Mouse (Mus musculus): ENCODE results near the gene Sirt7. TPM values are rescaled to one million over a fixed set of nuclear protein-coding genes. Genes with fewer than 3 reads are reported as not detected.

The Sirt7 gene
- total and polyA plus RNA-seq, 2 experiments from 2014 or later = 31.3 to 36.0 TPM

- peak overlapping the region; percentile 95 for H3K4me2 ChIP-seq (ENCODE audit: low read depth, low read length, poor library complexity, severe bottlenecking)
- no peaks in the 10 kb centered on the region for H3K27me3 ChIP-seq (ENCODE audit: insufficient read depth, low read length)
- TF ChIP-seq CTCF (IDR thresholded peaks at IDR 0.05) = no peak
- H3K27ac ChIP-seq (ENCODE audit: low read depth, low read length) = peak overlapping the region; percentile 96
- DNase-seq (ENCODE audit: low spot score) (no peak), ATAC-seq (ENCODE audit: low FRiP score) (no peak)
- peaks cover 5% of the 10 kb centered on the region for H3K4me1 ChIP-seq (ENCODE audit: insufficient read depth, low read length)
- H3K9ac ChIP-seq (replicated peaks; ENCODE audit: low read length, poor library complexity, severe bottlenecking) = peak overlapping the region; percentile 95
- peaks cover 26% of the 10 kb centered on the region for H3K36me3 ChIP-seq (ENCODE audit: insufficient read depth, low read length)
- no peaks in the 10 kb centered on the region for H3K9me3 ChIP-seq (ENCODE audit: low read length)
- H3K4me3 ChIP-seq (ENCODE audit: low read depth, low read length) = peak overlapping the region; percentile 96
- WGBS = 64% methylated on average over 7 of the region's 7 CpGs
Measured at GRCm38 (mm10) chr11:120580190-120580589, 44.9 kb downstream of the Sirt7 start.

- Histone ChIP-seq H3K27me3 (ENCODE audit: insufficient read depth, low read length) (no peaks in the 10 kb centered on the region), H3K4me3 (ENCODE audit: low read depth, low read length) (peak overlapping the region; percentile 96), H3K36me3 (ENCODE audit: insufficient read depth, low read length) (peaks cover 26% of the 10 kb centered on the region), H3K9me3 (ENCODE audit: low read length) (no peaks in the 10 kb centered on the region), H3K27ac (ENCODE audit: low read depth, low read length) (peak overlapping the region; percentile 96; the same call in 1 of the 2 replicates), H3K4me1 (ENCODE audit: insufficient read depth, low read length) (peaks cover 5% of the 10 kb centered on the region), H3K4me2 (ENCODE audit: low read depth, low read length, poor library complexity, severe bottlenecking) (peak overlapping the region; percentile 95), H3K9ac (replicated peaks; ENCODE audit: low read length, poor library complexity, severe bottlenecking) (no peak overlapping the region)
- no peak for ATAC-seq (ENCODE audit: low FRiP score)
- DNase-seq (ENCODE audit: low spot score) = peak; percentile 70
- WGBS = 62% methylated on average over 15 of the region's 15 CpGs
- TF ChIP-seq CTCF (IDR thresholded peaks at IDR 0.05) = peak; percentile 96
Measured at GRCm38 (mm10) chr11:120579316-120580107, 45.5 kb downstream of the Sirt7 start.

GRCm38 (mm10) chr11:120578694-120579243, 46.3 kb downstream of the Sirt7 start:
- Histone ChIP-seq H3K9ac (replicated peaks; ENCODE audit: low read length, poor library complexity, severe bottlenecking) (no peak overlapping the region), H3K4me2 (ENCODE audit: low read depth, low read length, poor library complexity, severe bottlenecking) (no peak overlapping the region), H3K27me3 (ENCODE audit: insufficient read depth, low read length) (no peaks in the 10 kb centered on the region), H3K9me3 (ENCODE audit: low read length) (no peaks in the 10 kb centered on the region), H3K36me3 (ENCODE audit: insufficient read depth, low read length) (peaks cover 26% of the 10 kb centered on the region), H3K27ac (ENCODE audit: low read depth, low read length) (no peak overlapping the region; the same call in 1 of the 2 replicates), H3K4me1 (ENCODE audit: insufficient read depth, low read length) (peaks cover 5% of the 10 kb centered on the region), H3K4me3 (ENCODE audit: low read depth, low read length) (no peak overlapping the region)
- WGBS = 85% methylated on average over 11 of the region's 11 CpGs
- ATAC-seq (ENCODE audit: low FRiP score) = no peak
- no peak for DNase-seq (ENCODE audit: low spot score)
- TF ChIP-seq CTCF (IDR thresholded peaks at IDR 0.05) = no peak

GRCm38 (mm10) chr11:120578024-120578693, 46.9 kb downstream of the Sirt7 start:
- no peak for TF ChIP-seq CTCF (IDR thresholded peaks at IDR 0.05)
- H3K36me3 ChIP-seq (ENCODE audit: insufficient read depth, low read length) = peaks cover 26% of the 10 kb centered on the region
- DNase-seq (ENCODE audit: low spot score) (no peak), ATAC-seq (ENCODE audit: low FRiP score) (no peak)
- H3K27ac ChIP-seq (ENCODE audit: low read depth, low read length) = no peak overlapping the region
- no peaks in the 10 kb centered on the region for H3K9me3 ChIP-seq (ENCODE audit: low read length)
- 87% methylated on average over 10 of the region's 10 CpGs for WGBS
- peaks cover 5% of the 10 kb centered on the region for H3K4me1 ChIP-seq (ENCODE audit: insufficient read depth, low read length)
- H3K4me2 ChIP-seq (ENCODE audit: low read depth, low read length, poor library complexity, severe bottlenecking) = no peak overlapping the region
- H3K9ac ChIP-seq (replicated peaks; ENCODE audit: low read length, poor library complexity, severe bottlenecking) = no peak overlapping the region
- H3K4me3 ChIP-seq (ENCODE audit: low read depth, low read length) = no peak overlapping the region
- H3K27me3 ChIP-seq (ENCODE audit: insufficient read depth, low read length) = no peaks in the 10 kb centered on the region

- no peak for ATAC-seq (ENCODE audit: low FRiP score)
- Histone ChIP-seq H3K4me3 (ENCODE audit: low read depth, low read length) (no peak overlapping the region), H3K4me1 (ENCODE audit: insufficient read depth, low read length) (peaks cover 5% of the 10 kb centered on the region), H3K27ac (ENCODE audit: low read depth, low read length) (no peak overlapping the region), H3K9ac (replicated peaks; ENCODE audit: low read length, poor library complexity, severe bottlenecking) (no peak overlapping the region), H3K4me2 (ENCODE audit: low read depth, low read length, poor library complexity, severe bottlenecking) (no peak overlapping the region), H3K36me3 (ENCODE audit: insufficient read depth, low read length) (peaks cover 26% of the 10 kb centered on the region), H3K27me3 (ENCODE audit: insufficient read depth, low read length) (no peaks in the 10 kb centered on the region), H3K9me3 (ENCODE audit: low read length) (no peaks in the 10 kb centered on the region)
- TF ChIP-seq CTCF (IDR thresholded peaks at IDR 0.05) = peak; percentile 67
- DNase-seq (ENCODE audit: low spot score) = peak; percentile 57
- WGBS = 78% methylated on average over 7 of the region's 7 CpGs
Measured at GRCm38 (mm10) chr11:120577211-120578023, 47.6 kb downstream of the Sirt7 start.
